Mouse (Mus musculus) gastrocnemius, postnatal 4 days (tissue): Measurements from ENCODE around the gene Vmn1r142. TPM values are rescaled to one million over a fixed set of nuclear protein-coding genes. Genes with fewer than 3 reads are reported as not detected.
"Not testable (repeated sequence)": the region's sequence is repeated elsewhere in the genome, so short reads cannot be mapped to it uniquely, and the experiment has no call there.

Experiments
- DNase-seq, 2 experiments: peaks; one replicate each; pipeline ENCODE4 v3.0.0; 2021 to 2022; ENCODE audit warnings: low spot score in 2 of 2, mixed read lengths in 2 of 2
- long read RNA-seq, 2 experiments: library from polyadenylated mRNA; stranded (forward); transcript quantifications; one replicate each; pipeline ENCODE4 v2.0.0; 2021
- total RNA-seq, 2 experiments: library from RNA; stranded (reverse); gene quantifications; 2 replicates each; pipeline ENCODE4 v1.2.3; 2021

The Vmn1r142 gene
- total RNA-seq: not detected
- long read RNA-seq, experiment 1: 0 reads
- long read RNA-seq, experiment 2: 0 reads

- not testable (repeated sequence) for DNase-seq
These were observed at the start of gene Vmn1r142 for GRCm38 (mm10) chr7:22163935-22164334. Vmn1r142 (minus strand) TSS chr7:22164035.

- not testable (repeated sequence) for DNase-seq
These were observed 37.3 kb upstream of the Vmn1r142 start, which contains the start of gene Gm8653 for GRCm38 (mm10) chr7:22201164-22201563. Gm8653 (minus strand) TSS chr7:22201264.

GRCm38 (mm10) chr7:22189077-22189476, 25.2 kb upstream of the Vmn1r142 start, which contains the start of gene Vmn1r143:
Vmn1r143 (plus strand) TSS chr7:22189377.
- DNase-seq: not testable (repeated sequence)

GRCm38 (mm10) chr7:22134641-22135040, 29.2 kb downstream of the Vmn1r142 start, which contains the start of gene Gm10666:
Gm10666 (minus strand) TSS chr7:22134741.
- DNase-seq: not testable (repeated sequence)

GRCm38 (mm10) chr7:22118145-22118544, 45.7 kb downstream of the Vmn1r142 start, which contains the start of gene Gm16451:
Gm16451 (minus strand) TSS chr7:22118245.
- DNase-seq: not testable (repeated sequence)

Other genes with a start within 250 kb of the Vmn1r142 start
- gene Gm5891, start 242.7 kb downstream of the Vmn1r142 start, total RNA-seq: not detected
- not detected for gene Vmn1r137, start 169.4 kb downstream of the Vmn1r142 start, total RNA-seq
- gene Vmn1r138, start 135.1 kb downstream of the Vmn1r142 start, total RNA-seq: not detected
- gene Gm6176, start 107.7 kb downstream of the Vmn1r142 start, total RNA-seq: not detected
- not detected for gene Vmn1r139, start 95.0 kb downstream of the Vmn1r142 start, total RNA-seq
- not detected for gene Gm16451, start 45.8 kb downstream of the Vmn1r142 start, total RNA-seq
- gene Gm10666, start 29.3 kb downstream of the Vmn1r142 start, total RNA-seq: not detected
- not detected for gene Vmn1r143, start 25.3 kb upstream of the Vmn1r142 start, total RNA-seq
- gene Gm8653, start 37.2 kb upstream of the Vmn1r142 start, total RNA-seq: not detected
- gene Gm8453, start 65.4 kb upstream of the Vmn1r142 start, total RNA-seq: not detected
- not detected for gene Gm4187, start 165.7 kb upstream of the Vmn1r142 start, total RNA-seq
- gene Gm8660, start 207.0 kb upstream of the Vmn1r142 start, total RNA-seq: not detected
- gene Vmn1r148, start 249.5 kb upstream of the Vmn1r142 start, total RNA-seq: not detected